Mouse (Mus musculus): ENCODE measurements around the gene Wdr78. TPM values are rescaled to one million over a fixed set of nuclear protein-coding genes. Genes with fewer than 3 reads are reported as not detected.

The Wdr78 gene
- total RNA-seq (2021), result 1 to 10 TPM; 3.5 to 6.3 TPM
- long read RNA-seq, experiment 1, full-length matches to known transcripts, result 3 of 3 reads
- long read RNA-seq, experiment 1, partial matches to known transcripts, result 0 of 3 reads
- long read RNA-seq, experiment 1, other reads (novel, unspliced or antisense), result 0 of 3 reads
- long read RNA-seq, experiment 2, full-length matches to known transcripts, result 1 of 3 reads
- long read RNA-seq, experiment 2, partial matches to known transcripts, result 0 of 3 reads
- long read RNA-seq, experiment 2, other reads (novel, unspliced or antisense), result 2 of 3 reads

- peak; percentile 92 to 95 for DNase-seq (ENCODE audit: low spot score in 2 of 2)
These were observed at the start of gene Wdr78, which contains the start of gene Mier1 for GRCm38 (mm10) chr4:103114184-103115111. Gene Wdr78 (minus strand): TSS chr4:103114555. Gene Mier1 (plus strand): TSS chr4:103114390.

GRCm38 (mm10) chr4:103158781-103159180, 44.4 kb upstream of the Wdr78 start:
- DNase-seq (ENCODE audit: low spot score in 2 of 2), result no peak

- DNase-seq (ENCODE audit: low spot score in 2 of 2), result no peak
These were observed 37.6 kb upstream of the Wdr78 start for GRCm38 (mm10) chr4:103151946-103152345.

GRCm38 (mm10) chr4:103146339-103146738, 32.0 kb upstream of the Wdr78 start:
- peak; percentile 75 to 78 for DNase-seq (ENCODE audit: low spot score in 2 of 2)

GRCm38 (mm10) chr4:103136946-103137345, 22.6 kb upstream of the Wdr78 start:
- no peak for DNase-seq (ENCODE audit: low spot score in 2 of 2)

GRCm38 (mm10) chr4:103126533-103126932, 12.2 kb upstream of the Wdr78 start:
- DNase-seq (ENCODE audit: low spot score in 2 of 2), result no peak

GRCm38 (mm10) chr4:103123606-103124005, 9.3 kb upstream of the Wdr78 start:
- DNase-seq (ENCODE audit: low spot score in 2 of 2), result no peak

GRCm38 (mm10) chr4:103123086-103123485, 8.7 kb upstream of the Wdr78 start:
- DNase-seq (ENCODE audit: low spot score in 2 of 2), result no peak

- no peak for DNase-seq (ENCODE audit: low spot score in 2 of 2)
These were observed 6.6 kb upstream of the Wdr78 start for GRCm38 (mm10) chr4:103120874-103121389.

GRCm38 (mm10) chr4:103120395-103120794, 6.0 kb upstream of the Wdr78 start:
- no peak for DNase-seq (ENCODE audit: low spot score in 2 of 2)

GRCm38 (mm10) chr4:103120028-103120384, 5.7 kb upstream of the Wdr78 start:
- no peak for DNase-seq (ENCODE audit: low spot score in 2 of 2)

GRCm38 (mm10) chr4:103119229-103120027, 5.1 kb upstream of the Wdr78 start:
- DNase-seq (ENCODE audit: low spot score in 2 of 2), result peak; percentile 85 to 90

- DNase-seq (ENCODE audit: low spot score in 2 of 2), result no peak
These were observed 4.5 kb upstream of the Wdr78 start for GRCm38 (mm10) chr4:103118888-103119228.

GRCm38 (mm10) chr4:103113402-103113801, 953 bp downstream of the Wdr78 start:
- DNase-seq (ENCODE audit: low spot score in 2 of 2), result no peak

GRCm38 (mm10) chr4:103112651-103113050, 1.7 kb downstream of the Wdr78 start:
- no peak for DNase-seq (ENCODE audit: low spot score in 2 of 2)

- DNase-seq (ENCODE audit: low spot score in 2 of 2), result no peak
These were observed 15.8 kb downstream of the Wdr78 start for GRCm38 (mm10) chr4:103098532-103098931.

- no peak for DNase-seq (ENCODE audit: low spot score in 2 of 2)
These were observed 18.4 kb downstream of the Wdr78 start for GRCm38 (mm10) chr4:103095921-103096320.

GRCm38 (mm10) chr4:103085237-103085636, 29.1 kb downstream of the Wdr78 start:
- no peak for DNase-seq (ENCODE audit: low spot score in 2 of 2)

GRCm38 (mm10) chr4:103070631-103071030, 43.7 kb downstream of the Wdr78 start:
- DNase-seq (ENCODE audit: low spot score in 2 of 2), result no peak

- no peak for DNase-seq (ENCODE audit: low spot score in 2 of 2)
These were observed 46.3 kb downstream of the Wdr78 start for GRCm38 (mm10) chr4:103067906-103068655.

All from adrenal gland, adult 18-20 months (tissue).